Mouse (Mus musculus) ES-Bruce4 (cell line): ENCODE results near the gene Efcab5.

Experiments used
- CTCF ChIP-seq: IDR thresholded peaks from one replicate; pipeline ENCODE4 v1.8.1; 2011; ENCODE audit warnings: low read depth, low read length
- POLR2A ChIP-seq: IDR thresholded peaks from one replicate; pipeline ENCODE4 v1.8.1; 2011; ENCODE audit warnings: low read length; ENCODE audit not compliant: insufficient read depth

DNA sequence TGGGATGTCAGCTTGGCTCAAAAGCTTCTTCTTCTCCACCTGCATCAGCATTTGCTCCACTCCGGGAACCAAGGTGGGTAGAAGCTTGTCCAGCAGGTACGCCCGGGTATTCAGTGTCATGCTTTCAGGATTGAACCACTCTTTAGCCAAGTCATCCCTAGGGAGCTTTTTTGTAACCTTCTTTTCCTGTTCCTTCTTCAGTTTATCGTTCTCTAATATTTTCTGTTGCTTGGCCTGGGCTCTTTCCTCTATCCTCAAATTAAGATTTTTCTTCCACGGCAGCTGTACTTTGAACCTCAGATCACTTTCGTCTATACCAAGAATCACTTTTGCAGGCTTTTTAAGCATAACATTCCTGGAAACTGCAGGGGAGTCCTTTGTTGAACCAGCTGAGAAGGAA, at the start of gene Efcab5:
- TF ChIP-seq CTCF: no peak
- TF ChIP-seq POLR2A: no peak
